Mouse (Mus musculus) macrophage (primary cell): ENCODE data around the gene Sbno2. TPM values are rescaled to one million over a fixed set of nuclear protein-coding genes. Genes with fewer than 3 reads are reported as not detected.

Source experiments
- H3K27ac ChIP-seq: fragments of 350-480 bp; formaldehyde crosslinking; 2 replicates; pipeline ENCODE4 v1.9.0; 2021
- H3K36me3 ChIP-seq: fragments of 350-480 bp; formaldehyde crosslinking; 2 replicates; pipeline ENCODE4 v1.9.0; 2021; ENCODE audit errors: inconsistent target
- H3K4me3 ChIP-seq: fragments of 350-480 bp; formaldehyde crosslinking; 2 replicates; pipeline ENCODE4 v1.9.0; 2021; ENCODE audit errors: inconsistent target
- H3K79me2 ChIP-seq: fragments of 350-480 bp; formaldehyde crosslinking; 2 replicates; pipeline ENCODE4 v1.9.0; 2021; ENCODE audit errors: inconsistent target
- WGBS: methylation state at CpG from one replicate; pipeline ENCODE4 v1.1.7; 2026; ENCODE audit warnings: inconsistent platforms; ENCODE audit not compliant: missing documents; 5-methylcytosine and 5-hydroxymethylcytosine counted together
- polyA plus RNA-seq: library from polyadenylated mRNA; stranded (reverse); fragments of 250-400 nt; gene quantifications from 3 replicates; pipeline ENCODE4 v1.2.4, GENCODE M21; 2018; ENCODE audit warnings: inconsistent platforms

The Sbno2 gene
- polyA plus RNA-seq, 1 experiment from 2014 or later = 23.7 TPM

DNA sequence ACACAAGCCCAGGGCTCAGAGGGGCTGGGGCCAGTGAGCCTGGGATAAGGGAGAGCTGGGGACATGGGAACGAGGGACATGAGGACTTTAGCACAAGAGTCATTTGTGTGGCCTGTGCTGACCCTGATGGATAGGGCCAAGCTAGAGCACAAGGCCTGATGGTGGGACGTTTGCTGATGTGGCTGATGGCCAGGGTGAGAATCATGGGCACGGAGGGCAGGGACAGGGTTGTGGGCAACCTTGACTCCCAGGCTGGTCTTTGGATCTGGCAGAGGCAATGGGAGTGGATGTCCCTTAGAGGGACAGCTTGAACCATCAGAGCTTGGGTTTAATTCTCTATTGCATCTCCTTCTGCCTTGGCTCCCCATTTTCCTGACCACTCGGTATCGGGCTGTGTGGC, 28.1 kb downstream of the Sbno2 start:
- H3K27ac ChIP-seq = no peak overlapping the region
- no peak overlapping the region for H3K4me3 ChIP-seq
- H3K36me3 ChIP-seq = peaks cover 47% of the 10 kb centered on the region
- H3K79me2 ChIP-seq = peaks cover 29% of the 10 kb centered on the region
- 98% methylated on average over 5 of the region's 5 CpGs for WGBS

DNA sequence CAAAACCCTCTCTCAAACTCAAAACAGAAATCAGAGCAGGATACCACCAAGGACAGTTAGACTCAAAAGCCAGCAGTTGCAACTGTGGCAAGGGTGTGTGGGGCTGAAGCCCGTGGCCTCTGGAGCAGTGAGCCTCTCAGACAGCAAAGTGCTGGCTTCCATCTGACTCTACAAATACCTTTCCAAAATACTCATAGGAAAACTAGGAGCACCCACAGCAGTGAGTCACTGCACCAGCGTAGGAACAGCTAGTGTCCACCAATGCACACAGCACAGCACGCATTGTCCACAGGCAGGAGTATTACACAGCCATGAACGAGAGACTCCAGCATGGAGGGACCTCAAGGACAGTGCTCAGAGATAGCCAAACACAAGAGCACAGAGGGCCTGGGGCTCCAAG, 29.0 kb downstream of the Sbno2 start:
- Histone ChIP-seq H3K27ac (peak overlapping the region; percentile 92), H3K36me3 (peaks cover 43% of the 10 kb centered on the region), H3K4me3 (no peak overlapping the region), H3K79me2 (peaks cover 38% of the 10 kb centered on the region)
- 94% methylated on average over 4 of the region's 4 CpGs for WGBS

DNA sequence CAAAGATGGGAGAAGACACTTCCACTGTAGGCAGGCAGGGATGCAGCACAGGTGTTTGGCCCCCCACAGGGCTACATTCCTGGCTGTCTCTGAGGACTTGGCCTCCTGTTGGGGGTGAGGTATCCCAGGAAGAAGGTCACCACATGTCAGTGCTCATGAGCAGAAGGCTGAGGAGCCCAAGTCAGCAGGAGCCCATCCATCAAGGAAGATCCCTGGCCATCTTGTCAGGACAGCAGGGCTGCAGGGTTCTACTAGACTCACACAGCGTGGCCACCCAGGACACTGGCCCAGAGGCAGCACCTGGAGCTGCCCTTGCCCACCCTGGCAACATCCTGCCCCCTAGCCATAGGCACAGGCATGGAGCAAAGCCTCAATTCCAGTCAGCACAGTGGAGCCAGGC, 29.4 kb downstream of the Sbno2 start:
- peaks cover 42% of the 10 kb centered on the region for H3K79me2 ChIP-seq
- H3K27ac ChIP-seq = peak overlapping the region; percentile 92
- no peak overlapping the region for H3K4me3 ChIP-seq
- H3K36me3 ChIP-seq = peaks cover 38% of the 10 kb centered on the region
- 89% methylated on average over 1 of the region's 1 CpGs for WGBS

DNA sequence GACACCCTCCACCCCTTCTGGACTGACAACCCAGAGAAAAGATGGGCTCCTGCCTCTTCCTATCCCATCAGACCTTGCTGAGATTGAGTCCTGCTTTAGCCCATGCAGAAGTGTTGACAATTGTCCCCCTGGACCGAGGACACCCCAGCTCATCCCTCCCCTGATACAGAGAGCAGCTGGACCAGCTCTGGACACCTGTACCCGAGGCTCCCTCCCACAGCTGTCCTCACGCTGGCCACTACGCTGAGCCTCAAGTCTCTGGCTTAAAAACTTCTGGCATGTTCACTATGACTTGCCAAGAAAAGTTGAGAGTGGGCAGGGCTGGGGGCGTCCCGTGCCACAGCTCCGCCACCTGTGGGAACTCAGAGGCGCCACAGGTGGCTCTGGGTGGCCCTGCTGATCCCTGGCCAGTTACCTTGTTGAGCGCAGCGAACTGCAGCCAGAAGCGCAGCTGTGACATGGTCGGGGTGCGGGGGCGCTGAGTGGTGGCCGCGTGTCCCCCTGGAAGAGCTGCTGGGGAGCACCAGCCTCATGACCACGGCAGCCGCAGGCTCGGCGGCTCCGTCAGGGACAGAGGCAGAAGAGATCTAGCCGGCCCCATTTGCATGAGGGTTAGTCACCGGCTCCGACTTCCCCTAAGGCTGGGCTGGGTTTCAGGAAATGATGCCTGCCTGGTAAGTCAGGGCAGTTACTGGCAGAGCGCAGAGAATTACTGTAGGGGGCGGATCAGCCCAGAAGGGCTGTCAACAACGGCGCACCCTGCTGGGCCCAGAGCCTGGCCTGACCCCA, 30.4 kb downstream of the Sbno2 start:
- H3K79me2 ChIP-seq = peaks cover 51% of the 10 kb centered on the region
- peak overlapping the region; percentile 92 for H3K27ac ChIP-seq
- 2% methylated on average over 28 of the region's 28 CpGs for WGBS
- peak overlapping the region; percentile 71 for H3K4me3 ChIP-seq
- peaks cover 30% of the 10 kb centered on the region for H3K36me3 ChIP-seq

DNA sequence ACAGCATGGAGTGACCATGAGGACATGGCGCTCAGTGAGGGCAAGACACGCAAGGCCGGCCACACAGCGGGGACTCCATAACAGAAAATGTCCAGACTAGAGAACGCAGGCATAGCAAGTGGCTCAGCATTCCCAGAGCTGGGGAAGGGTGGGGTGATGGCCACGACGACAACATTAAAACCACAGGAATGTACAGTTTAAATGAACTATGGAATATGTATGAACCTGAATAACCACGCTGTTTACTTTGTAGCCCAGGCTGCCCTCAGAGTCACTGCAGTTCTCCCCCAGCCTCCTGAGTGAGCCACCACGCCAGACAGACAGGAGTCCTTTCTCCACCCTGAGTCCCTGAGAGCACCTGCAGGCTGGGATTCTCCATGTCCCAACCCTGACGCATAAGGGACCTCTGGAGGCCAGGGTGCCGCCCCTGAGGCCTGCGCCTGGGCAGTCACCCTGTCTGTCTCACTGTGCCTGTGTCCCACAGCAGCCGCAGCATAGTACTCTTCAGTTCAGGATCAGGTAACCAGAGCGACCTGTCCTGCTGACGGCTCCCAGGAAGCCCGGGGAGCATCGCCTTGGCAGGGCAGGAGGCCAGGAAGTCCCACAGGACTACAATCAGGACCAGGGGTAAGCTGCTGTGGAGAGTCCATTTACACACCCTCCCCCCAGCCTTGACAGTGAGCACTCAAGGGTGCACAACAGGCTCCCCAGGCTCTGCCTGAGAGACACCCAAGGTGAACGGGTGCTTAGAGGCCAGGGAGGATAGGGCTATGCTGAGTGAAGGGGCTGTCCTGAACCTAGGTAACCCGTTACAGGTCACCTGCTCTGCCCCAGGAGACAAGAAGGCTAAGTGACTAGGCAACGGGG, 32.5 kb downstream of the Sbno2 start:
- Histone ChIP-seq H3K79me2 (peaks cover 69% of the 10 kb centered on the region), H3K4me3 (peak overlapping the region; percentile 71; the same call in 1 of the 2 replicates), H3K36me3 (peaks cover 27% of the 10 kb centered on the region), H3K27ac (peak overlapping the region; percentile 92)
- 87% methylated on average over 20 of the region's 20 CpGs for WGBS

DNA sequence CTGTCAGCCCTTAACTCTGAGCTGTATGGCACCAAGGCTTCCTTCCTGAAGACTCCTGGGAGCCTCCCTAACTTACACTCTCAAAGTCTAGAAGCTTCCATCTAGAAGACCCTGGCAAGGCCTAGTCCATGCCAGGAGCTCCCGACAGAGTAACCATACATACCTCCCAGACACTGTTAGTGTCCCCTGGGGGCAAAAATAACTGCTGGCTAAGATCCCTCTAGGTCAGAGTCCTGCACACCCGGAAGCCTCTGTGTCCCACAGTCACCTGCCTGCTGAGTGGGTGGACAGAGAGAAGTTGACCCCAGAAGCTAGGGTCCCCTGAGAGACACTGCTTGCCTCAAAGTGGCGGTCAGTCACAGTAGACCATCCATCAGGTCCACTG, 33.9 kb downstream of the Sbno2 start:
- peaks cover 40% of the 10 kb centered on the region for H3K36me3 ChIP-seq
- H3K4me3 ChIP-seq = no peak overlapping the region
- H3K27ac ChIP-seq = peak overlapping the region; percentile 92
- H3K79me2 ChIP-seq = peaks cover 81% of the 10 kb centered on the region
- 46% methylated on average over 3 of the region's 3 CpGs for WGBS

DNA sequence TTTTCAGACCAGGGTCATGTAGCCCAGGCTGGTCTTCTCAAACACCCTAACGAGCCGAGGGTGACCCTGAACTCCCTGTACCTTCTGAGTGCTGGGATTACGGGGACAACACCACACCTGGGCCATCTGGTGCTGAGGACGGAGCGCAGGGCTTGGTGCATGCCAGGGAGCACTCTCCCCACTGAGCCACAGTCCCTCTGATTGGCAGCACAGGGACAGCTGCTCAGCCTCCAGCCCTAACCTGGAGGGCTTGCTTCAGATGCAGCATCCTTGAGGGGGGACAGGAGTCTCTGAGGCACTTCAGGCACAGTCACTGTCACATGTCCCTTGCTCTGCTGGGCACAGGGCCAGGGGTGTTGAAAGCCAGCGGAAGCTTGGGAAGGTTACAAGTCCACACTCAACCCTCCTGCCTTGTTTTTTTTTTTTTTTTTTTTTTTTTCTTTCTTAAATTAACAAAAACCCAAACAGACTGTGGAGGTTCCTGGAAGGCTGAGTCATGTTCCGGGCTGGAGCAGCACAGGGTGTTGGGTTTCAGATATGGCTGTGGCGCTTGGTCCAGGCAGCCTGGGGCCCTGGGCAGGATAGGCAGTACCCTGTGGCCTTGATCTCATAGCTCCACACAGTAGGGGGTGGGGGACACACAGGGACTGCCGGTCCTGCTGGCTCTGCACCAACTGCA, 34.4 kb downstream of the Sbno2 start:
- peaks cover 84% of the 10 kb centered on the region for H3K79me2 ChIP-seq
- 30% methylated on average over 8 of the region's 9 CpGs for WGBS
- H3K4me3 ChIP-seq = no peak overlapping the region
- peak overlapping the region; percentile 92 for H3K27ac ChIP-seq
- H3K36me3 ChIP-seq = peaks cover 45% of the 10 kb centered on the region

DNA sequence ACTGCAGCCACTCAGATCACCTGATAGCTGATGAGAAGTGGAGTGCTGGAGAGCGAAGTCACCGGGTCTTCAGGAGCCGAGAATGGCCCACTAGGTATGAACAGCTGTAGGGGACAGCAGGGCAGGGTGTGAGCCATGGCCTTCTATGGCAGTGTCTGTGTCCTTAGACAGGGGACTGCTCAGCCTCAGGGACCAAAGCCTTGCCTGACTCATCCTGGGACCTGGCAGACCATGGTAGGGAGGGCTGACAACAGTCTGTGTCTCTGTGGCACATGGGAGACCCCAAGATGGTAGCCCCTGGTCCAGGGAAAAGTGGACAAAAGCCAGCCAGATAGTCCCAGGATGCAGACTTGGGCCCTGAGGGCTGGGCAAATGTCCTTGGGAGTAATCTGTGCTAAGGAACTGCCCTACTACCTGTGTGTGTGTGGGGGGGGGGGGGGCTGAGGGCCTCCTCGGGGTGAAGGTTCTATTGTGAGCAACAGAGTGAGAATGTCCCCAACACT, 35.4 kb downstream of the Sbno2 start:
- no peak overlapping the region for H3K4me3 ChIP-seq
- peaks cover 53% of the 10 kb centered on the region for H3K36me3 ChIP-seq
- peak overlapping the region; percentile 92 for H3K27ac ChIP-seq
- peaks cover 83% of the 10 kb centered on the region for H3K79me2 ChIP-seq
- WGBS = 90% methylated on average over 4 of the region's 4 CpGs

DNA sequence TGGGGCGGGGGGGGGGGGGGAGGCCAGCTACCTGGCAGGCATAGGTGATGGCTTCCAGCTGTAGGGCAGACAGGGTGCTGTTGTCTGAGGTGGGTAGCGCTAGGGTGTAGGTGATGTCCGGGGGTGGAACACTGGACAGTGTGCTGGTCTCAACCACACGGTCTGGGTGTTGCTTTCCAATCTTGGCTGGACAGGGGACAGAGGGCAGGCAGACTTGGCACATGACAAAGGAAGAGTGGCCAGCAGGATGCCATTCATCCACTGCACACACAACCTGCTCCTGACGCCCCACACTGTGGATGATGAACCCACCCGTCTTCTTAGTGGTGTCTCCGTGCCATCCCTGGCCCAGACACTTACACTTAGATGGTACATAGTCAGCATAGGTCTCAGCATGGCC, 36.1 kb downstream of the Sbno2 start:
- Histone ChIP-seq H3K79me2 (peaks cover 75% of the 10 kb centered on the region), H3K27ac (0 out of 2 replicates have a peak overlapping the region, but pooled peaks have one; percentile 92), H3K36me3 (peaks cover 61% of the 10 kb centered on the region), H3K4me3 (no peak overlapping the region)
- WGBS = 93% methylated on average over 7 of the region's 7 CpGs

DNA sequence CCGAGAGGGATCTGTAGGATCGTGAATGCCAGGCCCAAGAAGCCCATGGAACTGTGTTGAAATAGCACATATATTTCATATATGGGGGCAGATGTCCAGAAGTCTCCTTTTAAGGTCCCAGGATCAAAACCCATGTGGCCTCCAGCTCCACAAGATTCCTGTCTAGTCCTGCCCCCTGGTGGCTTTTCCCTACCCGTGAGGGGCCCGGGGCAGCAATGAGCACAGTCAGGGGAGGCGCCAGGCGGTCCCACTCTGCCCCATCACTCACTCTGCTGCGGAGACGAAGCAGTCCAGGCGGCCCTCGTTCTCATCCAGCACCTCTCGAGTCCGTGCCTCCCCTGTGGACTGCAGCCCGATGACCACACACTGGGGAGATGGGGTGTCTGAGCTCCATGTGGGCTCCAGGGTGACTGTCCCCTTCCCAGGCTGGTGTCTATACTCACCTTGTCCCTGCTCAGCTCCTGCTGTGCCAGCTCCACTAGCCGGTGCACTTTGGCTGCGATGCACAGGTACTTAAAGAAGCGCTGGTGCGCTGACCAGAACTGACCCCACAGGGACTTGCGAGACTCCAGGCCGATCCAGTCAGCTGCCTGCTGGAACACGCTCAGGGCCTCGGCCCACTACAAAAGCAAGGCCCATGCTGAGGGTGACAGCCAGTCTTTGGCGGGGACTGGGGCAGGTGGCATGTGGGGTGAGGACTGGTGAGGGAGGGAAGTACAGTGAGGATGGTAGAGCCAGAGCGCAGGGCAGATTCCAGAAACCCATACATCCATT, 41.3 kb downstream of the Sbno2 start:
- Histone ChIP-seq H3K36me3 (peaks cover 94% of the 10 kb centered on the region), H3K27ac (no peak overlapping the region), H3K4me3 (no peak overlapping the region), H3K79me2 (peaks cover 24% of the 10 kb centered on the region; the same call in 1 of the 2 replicates)
- 93% methylated on average over 17 of the region's 23 CpGs for WGBS

DNA sequence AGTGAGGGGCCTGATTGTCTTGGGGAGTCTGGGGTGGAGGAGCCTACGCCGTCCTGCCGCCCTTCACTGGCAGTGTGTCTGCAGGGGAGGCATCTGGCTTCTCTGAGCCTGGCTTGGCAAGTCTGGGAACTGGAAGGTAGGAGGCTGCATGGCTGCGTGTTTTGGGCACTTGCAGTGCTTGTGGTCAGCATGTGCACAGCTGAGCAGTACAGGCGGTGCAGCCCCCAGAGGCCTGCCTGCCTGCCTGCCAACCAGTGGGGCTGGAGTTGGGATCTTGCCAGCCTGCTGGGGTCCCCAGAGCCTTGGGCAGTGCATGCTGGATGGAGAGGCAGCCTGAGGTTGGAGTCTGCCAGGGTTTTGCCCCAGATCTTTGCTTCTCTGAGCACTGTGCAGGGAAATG, 42.3 kb downstream of the Sbno2 start:
- Histone ChIP-seq H3K79me2 (peaks cover 23% of the 10 kb centered on the region; the same call in 1 of the 2 replicates), H3K36me3 (peaks cover 98% of the 10 kb centered on the region), H3K27ac (no peak overlapping the region), H3K4me3 (no peak overlapping the region)
- 93% methylated on average over 2 of the region's 5 CpGs for WGBS

DNA sequence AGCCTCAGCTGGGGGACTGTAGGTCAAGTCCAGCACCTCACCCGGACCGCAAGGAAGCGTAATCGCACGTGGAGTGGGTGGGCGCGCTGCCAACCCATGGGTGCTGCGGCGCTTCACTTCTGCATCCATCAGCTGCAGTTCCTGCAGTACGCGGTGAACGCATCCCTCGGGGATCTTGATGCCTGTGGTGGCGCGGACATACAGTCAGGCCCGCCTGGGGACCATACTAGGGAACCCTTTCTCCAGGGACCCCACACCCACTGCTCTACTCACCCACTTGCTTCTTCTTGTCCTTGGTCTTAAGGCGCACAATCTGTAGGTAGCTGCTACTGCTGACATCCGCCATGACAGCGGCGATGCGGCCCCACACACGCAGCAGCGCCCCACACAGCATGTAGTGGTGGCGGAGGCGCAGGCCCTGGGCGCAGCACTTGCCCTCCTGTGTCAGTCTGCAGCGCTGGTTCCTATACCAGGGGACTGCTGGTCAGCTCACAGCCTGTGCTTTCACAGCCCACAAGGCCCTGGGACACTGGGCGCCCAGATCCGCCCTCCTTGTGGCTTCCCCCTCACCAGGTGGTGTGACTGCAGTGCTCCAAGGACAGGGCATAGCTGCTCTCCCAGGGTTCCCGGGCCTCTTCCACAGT, 47.6 kb downstream of the Sbno2 start:
- H3K36me3 ChIP-seq = peaks cover 71% of the 10 kb centered on the region
- no peak overlapping the region for H3K27ac ChIP-seq
- H3K4me3 ChIP-seq = no peak overlapping the region
- H3K79me2 ChIP-seq = peaks cover 37% of the 10 kb centered on the region
- 83% methylated on average over 30 of the region's 30 CpGs for WGBS

DNA sequence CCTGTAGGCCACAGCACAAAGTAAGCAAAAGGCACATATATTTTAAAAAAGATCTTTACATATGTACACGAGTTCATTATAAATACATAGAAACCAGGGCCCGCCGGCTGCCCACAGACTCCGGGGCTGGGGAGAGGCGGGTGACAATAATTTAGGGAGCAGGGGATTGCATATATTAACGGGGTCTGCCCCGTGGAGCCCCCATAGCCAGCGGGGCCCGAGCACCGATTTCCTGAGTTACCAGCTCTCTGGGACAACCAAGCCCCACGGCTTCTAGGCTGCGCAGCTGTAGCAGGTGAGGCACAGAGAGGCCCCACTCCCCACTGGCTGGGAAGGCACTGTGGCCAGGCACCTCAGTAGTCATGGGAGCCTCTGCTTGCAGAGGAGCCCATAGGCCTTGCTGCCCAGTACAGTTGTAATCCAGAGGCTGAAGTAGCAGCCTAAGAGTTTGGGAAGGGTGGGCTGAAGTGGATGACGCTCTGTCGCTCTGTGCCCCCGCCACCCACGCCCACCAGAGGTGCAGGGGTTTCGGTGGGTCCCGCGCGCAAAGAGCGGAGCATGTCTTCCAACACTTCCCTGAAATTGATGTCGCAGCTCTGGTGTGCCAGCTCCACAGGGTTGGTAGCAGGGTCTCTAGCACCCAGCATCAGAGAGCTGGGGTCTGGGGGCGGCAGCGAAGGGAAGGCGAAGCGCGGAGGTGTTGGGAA, 48.2 kb downstream of the Sbno2 start:
- Histone ChIP-seq H3K79me2 (peaks cover 37% of the 10 kb centered on the region), H3K36me3 (peaks cover 64% of the 10 kb centered on the region), H3K4me3 (no peak overlapping the region), H3K27ac (no peak overlapping the region)
- WGBS = 94% methylated on average over 27 of the region's 27 CpGs
